Mouse (Mus musculus): ENCODE results near the gene Krt7. TPM values are rescaled to one million over a fixed set of nuclear protein-coding genes. Genes with fewer than 3 reads are reported as not detected.

Krt7 gene
- total RNA-seq (2018; cell fraction: chromatin; rRNA removed): under 1 TPM in 1 of 26 experiments, not detected in 25; 0.44 TPM
- total RNA-seq (2018; cell fraction: cytosol; rRNA removed): not detected
- total RNA-seq (2018; cell fraction: nucleus; rRNA removed): under 1 TPM in 1 of 26 experiments, not detected in 25; 0.27 TPM
- polyA plus RNA-seq (2018): not detected in 3 replicates

- WGBS (ENCODE audit: missing documents): 0% methylated on average over 2 of the region's 2 CpGs
These were observed at the start of gene Krt7 for GRCm38 (mm10) chr15:101410775-101411174. Gene Krt7, plus strand, starts transcription at chr15:101411043.

GRCm38 (mm10) chr15:101362393-101363010, 48.3 kb upstream of the Krt7 start:
- H3K79me2 ChIP-seq (ENCODE audit: inconsistent target): no peaks in the 10 kb centered on the region
- no peak overlapping the region for H3K27ac ChIP-seq
- H3K36me3 ChIP-seq (ENCODE audit: inconsistent target): no peaks in the 10 kb centered on the region
- H3K4me3 ChIP-seq (ENCODE audit: inconsistent target): no peak overlapping the region
- WGBS (ENCODE audit: missing documents): 63% methylated on average over 4 of the region's 4 CpGs

More at GRCm38 (mm10) chr15:101410775-101411174, at the start of gene Krt7:
- Histone ChIP-seq H3K4me3 (ENCODE audit: inconsistent target) (no peak within 1 kb of the TSS), H3K79me2 (ENCODE audit: inconsistent target) (no peaks in the 10 kb centered on the region), H3K36me3 (ENCODE audit: inconsistent target) (no peaks in the 10 kb centered on the region), H3K27ac (no peak within 1 kb of the TSS)

- no peaks in the 10 kb centered on the region for H3K36me3 ChIP-seq (ENCODE audit: inconsistent target)
- no peak overlapping the region for H3K4me3 ChIP-seq (ENCODE audit: inconsistent target)
- WGBS (ENCODE audit: missing documents): 60% methylated on average over 6 of the region's 6 CpGs
- no peaks in the 10 kb centered on the region for H3K79me2 ChIP-seq (ENCODE audit: inconsistent target)
- H3K27ac ChIP-seq: no peak overlapping the region
These were observed 46.9 kb upstream of the Krt7 start for GRCm38 (mm10) chr15:101363933-101364332.

- Histone ChIP-seq H3K4me3 (ENCODE audit: inconsistent target) (no peak overlapping the region), H3K36me3 (ENCODE audit: inconsistent target) (no peaks in the 10 kb centered on the region), H3K27ac (no peak overlapping the region), H3K79me2 (ENCODE audit: inconsistent target) (no peaks in the 10 kb centered on the region)
- 54% methylated on average over 4 of the region's 6 CpGs for WGBS (ENCODE audit: missing documents)
These were observed 46.4 kb upstream of the Krt7 start for GRCm38 (mm10) chr15:101364425-101364824.

GRCm38 (mm10) chr15:101364891-101365671, 45.8 kb upstream of the Krt7 start:
- no peak overlapping the region for H3K4me3 ChIP-seq (ENCODE audit: inconsistent target)
- H3K27ac ChIP-seq: no peak overlapping the region
- no peaks in the 10 kb centered on the region for H3K79me2 ChIP-seq (ENCODE audit: inconsistent target)
- WGBS (ENCODE audit: missing documents): 93% methylated on average over 7 of the region's 7 CpGs
- H3K36me3 ChIP-seq (ENCODE audit: inconsistent target): no peaks in the 10 kb centered on the region

GRCm38 (mm10) chr15:101365721-101366120, 45.1 kb upstream of the Krt7 start:
- H3K36me3 ChIP-seq (ENCODE audit: inconsistent target): no peaks in the 10 kb centered on the region
- H3K27ac ChIP-seq: no peak overlapping the region
- H3K79me2 ChIP-seq (ENCODE audit: inconsistent target): no peaks in the 10 kb centered on the region
- 65% methylated on average over 4 of the region's 4 CpGs for WGBS (ENCODE audit: missing documents)
- no peak overlapping the region for H3K4me3 ChIP-seq (ENCODE audit: inconsistent target)

GRCm38 (mm10) chr15:101366482-101366881, 44.4 kb upstream of the Krt7 start:
- Histone ChIP-seq H3K79me2 (ENCODE audit: inconsistent target) (no peaks in the 10 kb centered on the region), H3K4me3 (ENCODE audit: inconsistent target) (no peak overlapping the region), H3K36me3 (ENCODE audit: inconsistent target) (no peaks in the 10 kb centered on the region), H3K27ac (no peak overlapping the region)
- 93% methylated on average over 3 of the region's 3 CpGs for WGBS (ENCODE audit: missing documents)

- WGBS (ENCODE audit: missing documents): 100% methylated on average over 2 of the region's 2 CpGs
- no peaks in the 10 kb centered on the region for H3K79me2 ChIP-seq (ENCODE audit: inconsistent target)
- H3K27ac ChIP-seq: 0 out of 2 replicates have a peak overlapping the region, but pooled peaks have one; percentile 5
- no peak overlapping the region for H3K4me3 ChIP-seq (ENCODE audit: inconsistent target)
- H3K36me3 ChIP-seq (ENCODE audit: inconsistent target): no peaks in the 10 kb centered on the region
These were observed 43.9 kb upstream of the Krt7 start for GRCm38 (mm10) chr15:101366926-101367325.

GRCm38 (mm10) chr15:101367497-101367896, 43.3 kb upstream of the Krt7 start:
- no peaks in the 10 kb centered on the region for H3K36me3 ChIP-seq (ENCODE audit: inconsistent target)
- no peak overlapping the region for H3K4me3 ChIP-seq (ENCODE audit: inconsistent target)
- H3K27ac ChIP-seq: 0 out of 2 replicates have a peak overlapping the region, but pooled peaks have one; percentile 5
- no peaks in the 10 kb centered on the region for H3K79me2 ChIP-seq (ENCODE audit: inconsistent target)
- WGBS (ENCODE audit: missing documents): 38% methylated on average over 7 of the region's 8 CpGs

- WGBS (ENCODE audit: missing documents): 81% methylated on average over 6 of the region's 6 CpGs
- no peak overlapping the region for H3K27ac ChIP-seq
- no peaks in the 10 kb centered on the region for H3K36me3 ChIP-seq (ENCODE audit: inconsistent target)
- H3K79me2 ChIP-seq (ENCODE audit: inconsistent target): no peaks in the 10 kb centered on the region
- H3K4me3 ChIP-seq (ENCODE audit: inconsistent target): no peak overlapping the region
These were observed 42.8 kb upstream of the Krt7 start for GRCm38 (mm10) chr15:101368015-101368414.

- H3K79me2 ChIP-seq (ENCODE audit: inconsistent target): no peaks in the 10 kb centered on the region
- no peaks in the 10 kb centered on the region for H3K36me3 ChIP-seq (ENCODE audit: inconsistent target)
- 76% methylated on average over 11 of the region's 11 CpGs for WGBS (ENCODE audit: missing documents)
- no peak overlapping the region for H3K4me3 ChIP-seq (ENCODE audit: inconsistent target)
- no peak overlapping the region for H3K27ac ChIP-seq
These were observed 42.1 kb upstream of the Krt7 start for GRCm38 (mm10) chr15:101368502-101369381.

- Histone ChIP-seq H3K27ac (no peak overlapping the region), H3K4me3 (ENCODE audit: inconsistent target) (no peak overlapping the region), H3K36me3 (ENCODE audit: inconsistent target) (no peaks in the 10 kb centered on the region), H3K79me2 (ENCODE audit: inconsistent target) (no peaks in the 10 kb centered on the region)
- 94% methylated on average over 12 of the region's 12 CpGs for WGBS (ENCODE audit: missing documents)
These were observed 41.3 kb upstream of the Krt7 start for GRCm38 (mm10) chr15:101369382-101370100.

- Histone ChIP-seq H3K79me2 (ENCODE audit: inconsistent target) (no peaks in the 10 kb centered on the region), H3K4me3 (ENCODE audit: inconsistent target) (no peak within 1 kb of the TSS), H3K36me3 (ENCODE audit: inconsistent target) (no peaks in the 10 kb centered on the region), H3K27ac (no peak within 1 kb of the TSS)
- 87% methylated on average over 21 of the region's 22 CpGs for WGBS (ENCODE audit: missing documents)
These were observed 40.5 kb upstream of the Krt7 start, which contains the start of gene Krt80 for GRCm38 (mm10) chr15:101370101-101370911. Gene Krt80, minus strand, starts transcription at chr15:101370162.

All from macrophage (primary cell).